Mouse (Mus musculus): ENCODE data around the gene Chd6.

DNA sequence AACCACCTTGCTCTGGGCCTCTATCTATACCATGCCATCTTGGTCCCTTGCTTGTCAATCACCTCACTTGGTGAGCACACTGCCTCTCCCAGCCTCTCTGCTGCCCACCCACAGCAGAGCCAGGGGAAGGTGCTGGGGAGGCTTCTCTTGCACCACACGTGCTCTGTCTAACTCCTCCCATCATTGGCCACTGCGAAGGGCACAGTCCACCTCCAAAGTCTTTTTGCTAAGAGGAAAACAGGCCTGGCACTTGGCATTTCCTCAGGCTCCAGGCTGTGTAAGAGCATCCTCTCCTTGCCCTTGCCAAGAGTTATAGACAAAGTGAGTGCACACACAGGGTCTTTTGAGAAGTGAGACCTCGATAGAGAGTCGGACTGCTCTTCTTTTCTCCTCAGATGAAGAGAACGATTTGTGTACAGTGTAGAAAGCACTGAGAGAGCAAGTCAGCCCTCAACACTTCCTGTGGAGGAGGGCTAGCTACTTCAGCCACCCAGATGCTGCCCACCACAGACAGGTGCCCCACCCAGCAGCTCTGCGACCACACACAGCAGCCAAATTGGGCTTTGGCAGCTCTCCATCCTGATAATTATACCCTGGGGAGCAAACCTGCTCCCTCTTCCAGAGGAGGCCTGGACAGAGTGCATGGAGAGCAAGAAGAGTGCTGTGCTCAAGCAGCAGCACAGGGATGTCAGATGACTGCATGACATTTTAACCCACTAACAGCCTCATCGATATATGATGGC lies 155.6 kb downstream of the Chd6 start:
- TF ChIP-seq CTCF (conservative IDR thresholded peaks at IDR 0.05; ENCODE audit: low read length) (no peak), NANOG (IDR thresholded peaks at IDR 0.05; ENCODE audit: borderline replicate concordance, low read length) (no peak)
